Mouse (Mus musculus) megakaryocyte, embryonic 14.5 days (primary cell): Measurements from ENCODE around the gene Mindy4. TPM values are rescaled to one million over a fixed set of nuclear protein-coding genes. Genes with fewer than 3 reads are reported as not detected.
"Not testable (repeated sequence)": the region's sequence is repeated elsewhere in the genome, so short reads cannot be mapped to it uniquely, and the experiment has no call there.

Source experiments
- H3K27me3 ChIP-seq: replicated peaks from 2 replicates; pipeline ENCODE3; 2012; ENCODE audit warnings: inconsistent platforms
- H3K36me3 ChIP-seq: replicated peaks from 2 replicates; pipeline ENCODE3; 2012; ENCODE audit warnings: low read length, inconsistent platforms, mixed read lengths
- H3K4me1 ChIP-seq: 2 replicates; pipeline ENCODE4 v1.6.1; 2012; ENCODE audit warnings: inconsistent platforms
- H3K4me3 ChIP-seq: replicated peaks from 2 replicates; pipeline ENCODE3; 2012; ENCODE audit warnings: moderate library complexity, mild to moderate bottlenecking, inconsistent platforms
- H3K9me3 ChIP-seq: 2 replicates; pipeline ENCODE4 v1.6.1; 2012; ENCODE audit warnings: inconsistent platforms
- FLI1 ChIP-seq: IDR thresholded peaks from 2 replicates; pipeline ENCODE4 v1.6.1; 2012; ENCODE audit warnings: low read length, inconsistent platforms, mixed read lengths
- GATA1 ChIP-seq: IDR thresholded peaks from 3 replicates; pipeline ENCODE4 v1.6.1; 2012; ENCODE audit warnings: mixed read lengths, low read length, inconsistent platforms, borderline replicate concordance
- polyA plus RNA-seq: library from polyadenylated mRNA; stranded (reverse); fragments of >175 nt; gene quantifications from 2 replicates; pipeline ENCODE4 v1.2.3, GENCODE M21; 2012; ENCODE audit warnings: low replicate concordance; ENCODE audit not compliant: insufficient read depth

Gene Mindy4
- polyA plus RNA-seq, 1 experiment = 0.10 TPM

- Histone ChIP-seq H3K4me3 (no peak within 1 kb of the TSS), H3K27me3 (peaks cover 64% of the 10 kb centered on the region), H3K36me3 (no peaks in the 10 kb centered on the region), H3K4me1 (peaks cover 8% of the 10 kb centered on the region), H3K9me3 (no peaks in the 10 kb centered on the region)
- TF ChIP-seq FLI1 = no peak
- TF ChIP-seq GATA1 = no peak
Measured at GRCm38 (mm10) chr6:55174741-55175181, 28.4 kb upstream of the Mindy4 start, which contains the start of gene Inmt. Gene Inmt, minus strand, starts transcription at chr6:55175043.

- H3K27me3 ChIP-seq = peaks cover 62% of the 10 kb centered on the region
- H3K9me3 ChIP-seq = no peaks in the 10 kb centered on the region
- H3K36me3 ChIP-seq = no peaks in the 10 kb centered on the region
- peaks cover 8% of the 10 kb centered on the region for H3K4me1 ChIP-seq
- no peak overlapping the region for H3K4me3 ChIP-seq
- no peak for TF ChIP-seq FLI1
- TF ChIP-seq GATA1 = no peak
Measured at GRCm38 (mm10) chr6:55175456-55175855, 27.7 kb upstream of the Mindy4 start.

GRCm38 (mm10) chr6:55175892-55176291 is 27.3 kb upstream of the Mindy4 start:
- Histone ChIP-seq H3K36me3 (no peaks in the 10 kb centered on the region), H3K27me3 (peaks cover 58% of the 10 kb centered on the region), H3K4me3 (no peak overlapping the region), H3K4me1 (peaks cover 8% of the 10 kb centered on the region), H3K9me3 (no peaks in the 10 kb centered on the region)
- no peak for TF ChIP-seq GATA1
- no peak for TF ChIP-seq FLI1

- Histone ChIP-seq H3K4me1 (peaks cover 8% of the 10 kb centered on the region), H3K36me3 (no peaks in the 10 kb centered on the region), H3K9me3 (no peaks in the 10 kb centered on the region), H3K27me3 (peaks cover 54% of the 10 kb centered on the region), H3K4me3 (peak overlapping the region; percentile 20)
- TF ChIP-seq FLI1 = no peak
- no peak for TF ChIP-seq GATA1
Measured at GRCm38 (mm10) chr6:55177060-55177732, 26.0 kb upstream of the Mindy4 start.

- Histone ChIP-seq H3K27me3 (peaks cover 39% of the 10 kb centered on the region), H3K4me1 (peaks cover 8% of the 10 kb centered on the region), H3K4me3 (no peak overlapping the region), H3K9me3 (peaks cover 9% of the 10 kb centered on the region; the same call in 1 of the 2 replicates), H3K36me3 (no peaks in the 10 kb centered on the region)
- TF ChIP-seq GATA1 (no peak), FLI1 (no peak)
Measured at GRCm38 (mm10) chr6:55179560-55179959, 23.6 kb upstream of the Mindy4 start.

GRCm38 (mm10) chr6:55182655-55183430 is 20.3 kb upstream of the Mindy4 start:
- peaks cover 9% of the 10 kb centered on the region; the same call in 1 of the 2 replicates for H3K9me3 ChIP-seq
- TF ChIP-seq FLI1 = no peak
- H3K36me3 ChIP-seq = no peaks in the 10 kb centered on the region
- peaks cover 22% of the 10 kb centered on the region for H3K27me3 ChIP-seq
- no peak overlapping the region for H3K4me3 ChIP-seq
- no peaks in the 10 kb centered on the region for H3K4me1 ChIP-seq

GRCm38 (mm10) chr6:55187827-55188226 is 15.4 kb upstream of the Mindy4 start:
- not testable (repeated sequence) for H3K27me3 ChIP-seq

GRCm38 (mm10) chr6:55189406-55189805 is 13.8 kb upstream of the Mindy4 start:
- H3K4me3 ChIP-seq = no peak overlapping the region
- H3K4me1 ChIP-seq = peaks cover 3% of the 10 kb centered on the region; the same call in 1 of the 2 replicates
- peaks cover 2% of the 10 kb centered on the region for H3K27me3 ChIP-seq
- H3K9me3 ChIP-seq = peaks cover 5% of the 10 kb centered on the region
- TF ChIP-seq GATA1 (no peak), FLI1 (no peak)
- H3K36me3 ChIP-seq = no peaks in the 10 kb centered on the region

More at GRCm38 (mm10) chr6:55187827-55188226, 15.4 kb upstream of the Mindy4 start:
- H3K9me3 ChIP-seq, H3K4me3 ChIP-seq, H3K36me3 ChIP-seq, H3K4me1 ChIP-seq: not testable (repeated sequence)

- peaks cover 2% of the 10 kb centered on the region for H3K27me3 ChIP-seq
- no peak overlapping the region for H3K4me3 ChIP-seq
- TF ChIP-seq GATA1 (no peak), FLI1 (no peak)
- H3K4me1 ChIP-seq = peaks cover 3% of the 10 kb centered on the region; the same call in 1 of the 2 replicates
- H3K36me3 ChIP-seq = no peaks in the 10 kb centered on the region
- peaks cover 20% of the 10 kb centered on the region for H3K9me3 ChIP-seq
Measured at GRCm38 (mm10) chr6:55191537-55191936, 11.6 kb upstream of the Mindy4 start.

- H3K27me3 ChIP-seq = peaks cover 2% of the 10 kb centered on the region
- H3K9me3 ChIP-seq = peaks cover 20% of the 10 kb centered on the region
- H3K4me3 ChIP-seq = no peak overlapping the region
- H3K36me3 ChIP-seq = no peaks in the 10 kb centered on the region
- H3K4me1 ChIP-seq = peaks cover 3% of the 10 kb centered on the region; the same call in 1 of the 2 replicates
- TF ChIP-seq FLI1 = no peak
- no peak for TF ChIP-seq GATA1
Measured at GRCm38 (mm10) chr6:55193171-55193570, 10.0 kb upstream of the Mindy4 start.
